Mouse (Mus musculus): Measurements from ENCODE around the gene Gabrp.
A peak's percentile ranks its signal among the peaks of the same experiment; 100 is the strongest.

Gene Gabrp

GRCm38 (mm10) chr11:33578859-33579258 is at the start of gene Gabrp:
TSS of gene Gabrp (minus strand) at chr11:33578959.
- no peak for DNase-seq

- DNase-seq: no peak
These were observed 48.5 kb upstream of the Gabrp start for GRCm38 (mm10) chr11:33627136-33627742.

GRCm38 (mm10) chr11:33614218-33614617 is 35.5 kb upstream of the Gabrp start:
- DNase-seq: peak; percentile 66

GRCm38 (mm10) chr11:33607784-33608183 is 29.0 kb upstream of the Gabrp start:
- no peak for DNase-seq

GRCm38 (mm10) chr11:33603174-33603573 is 24.4 kb upstream of the Gabrp start:
- DNase-seq: no peak

- no peak for DNase-seq
These were observed 20.2 kb upstream of the Gabrp start, which contains the start of gene D130052B06Rik for GRCm38 (mm10) chr11:33598986-33599385. TSS of gene D130052B06Rik (plus strand) at chr11:33599302.

- no peak for DNase-seq
These were observed 17.9 kb upstream of the Gabrp start for GRCm38 (mm10) chr11:33596655-33597054.

GRCm38 (mm10) chr11:33592826-33593225 is 14.1 kb upstream of the Gabrp start:
- DNase-seq: no peak

GRCm38 (mm10) chr11:33590771-33591170 is 12.0 kb upstream of the Gabrp start:
- no peak for DNase-seq

GRCm38 (mm10) chr11:33586614-33587013 is 7.9 kb upstream of the Gabrp start:
- no peak for DNase-seq

GRCm38 (mm10) chr11:33579621-33580020 is 862 bp upstream of the Gabrp start:
- no peak for DNase-seq

GRCm38 (mm10) chr11:33574944-33575343 is 3.8 kb downstream of the Gabrp start:
- DNase-seq: no peak

GRCm38 (mm10) chr11:33570413-33570812 is 8.3 kb downstream of the Gabrp start:
- DNase-seq: peak; percentile 30

- no peak for DNase-seq
These were observed 14.8 kb downstream of the Gabrp start for GRCm38 (mm10) chr11:33563921-33564320.

GRCm38 (mm10) chr11:33554123-33554522 is 24.6 kb downstream of the Gabrp start:
- DNase-seq: no peak

- DNase-seq: no peak
These were observed 27.7 kb downstream of the Gabrp start for GRCm38 (mm10) chr11:33550861-33551560.

GRCm38 (mm10) chr11:33547386-33547785 is 31.4 kb downstream of the Gabrp start:
- DNase-seq: peak; percentile 6

GRCm38 (mm10) chr11:33544945-33545344 is 33.8 kb downstream of the Gabrp start:
- no peak for DNase-seq

- DNase-seq: no peak
These were observed 34.6 kb downstream of the Gabrp start for GRCm38 (mm10) chr11:33544121-33544520.

GRCm38 (mm10) chr11:33537390-33538125 is 41.2 kb downstream of the Gabrp start:
- no peak for DNase-seq

- DNase-seq: no peak
These were observed 42.1 kb downstream of the Gabrp start for GRCm38 (mm10) chr11:33536636-33537035.

- no peak for DNase-seq
These were observed 44.2 kb downstream of the Gabrp start for GRCm38 (mm10) chr11:33534541-33534940.

- no peak for DNase-seq
These were observed 45.2 kb downstream of the Gabrp start for GRCm38 (mm10) chr11:33533577-33533976.

- no peak for DNase-seq
These were observed 49.2 kb downstream of the Gabrp start for GRCm38 (mm10) chr11:33529576-33529975.

Measured in right cerebral cortex, postnatal 14 days (tissue).